Mouse (Mus musculus): ENCODE data around the gene Cdk14.

GRCm38 (mm10) chr5:4991023-4991422 lies 429.1 kb downstream of the Cdk14 start:
- TF ChIP-seq POLR2A (IDR thresholded peaks at IDR 0.05; ENCODE audit: insufficient read depth, low read length): no peak
- no peak for TF ChIP-seq CTCF (IDR thresholded peaks at IDR 0.05; ENCODE audit: low read depth, low read length)
- no peak for TF ChIP-seq EP300 (IDR thresholded peaks at IDR 0.05; ENCODE audit: insufficient read depth, low read depth, low read length)
